Mouse (Mus musculus): ENCODE measurements at regions not wholly inside any gene's neighbourhood (a gene's known extent, or its start where the extent isn't known, plus 50 kb on each side); places are given as distances from the start of the nearest gene placed in this dataset.

DNA sequence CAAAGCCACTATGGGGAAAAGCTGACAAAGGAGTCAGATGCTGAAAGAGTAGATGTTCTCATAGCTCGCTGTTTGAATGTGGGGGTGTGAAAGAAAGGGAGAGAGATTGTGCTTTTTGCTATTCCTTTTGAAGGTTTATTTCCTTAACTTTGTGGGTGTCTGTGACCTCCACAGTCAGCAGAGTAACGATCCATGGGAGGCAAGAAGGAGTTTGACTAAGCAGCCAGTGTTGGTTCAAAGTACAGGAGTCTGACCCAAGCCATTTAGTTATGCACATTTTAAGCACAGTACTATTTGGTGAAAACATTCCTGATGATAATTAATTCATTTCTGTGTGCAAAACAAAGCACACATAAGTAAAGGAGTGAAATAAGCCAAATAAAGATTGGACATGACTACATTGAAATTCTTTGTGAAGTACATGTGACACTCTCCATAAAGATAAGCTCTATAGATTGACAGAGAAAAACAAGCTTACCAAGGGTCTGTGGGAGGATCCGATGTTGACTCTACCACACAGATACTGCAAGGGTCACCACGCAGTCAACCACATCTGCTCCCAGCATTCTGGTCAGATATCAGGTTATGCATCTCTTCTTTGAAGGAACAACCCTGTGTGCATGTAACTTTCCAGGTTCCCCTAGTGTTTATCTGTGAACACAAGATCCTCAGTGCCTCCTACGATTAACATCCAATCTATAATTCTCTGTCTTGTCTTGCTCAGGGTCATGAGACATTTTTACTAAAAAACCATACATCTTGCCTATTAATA is 56.2 kb upstream of the H2afz start:
- no peak for TF ChIP-seq POLR2A (IDR thresholded peaks at IDR 0.05; ENCODE audit: low read depth, low read length)
- no peak for TF ChIP-seq CTCF (conservative IDR thresholded peaks at IDR 0.05; ENCODE audit: insufficient read depth, insufficient read length, low read depth, low read length)
